Mouse (Mus musculus) CD4-positive naive resting alpha-beta T cell, adult 57 days (primary cell): ENCODE results near the gene Thoc5. TPM values are rescaled to one million over a fixed set of nuclear protein-coding genes. Genes with fewer than 3 reads are reported as not detected.

ENCODE experiments used
- total RNA-seq: library from RNA; stranded (reverse); gene quantifications from one replicate; pipeline ENCODE4 v1.2.4, GENCODE M21; 2023

Gene Thoc5
- total RNA-seq: 43.2 TPM

GRCm38 (mm10) chr11:4894848-4895816 is at the start of gene Thoc5:
Thoc5 (plus strand) TSS chr11:4895320.

GRCm38 (mm10) chr11:4849258-4849943 is 45.7 kb upstream of the Thoc5 start, which contains the start of gene Nf2:
Nf2 (minus strand) TSS chr11:4849536.

GRCm38 (mm10) chr11:4873755-4874475 is 21.2 kb upstream of the Thoc5 start, which contains the start of gene Nipsnap1:
Nipsnap1 (plus strand) TSS chr11:4873951.

GRCm38 (mm10) chr11:4947813-4948174 is 52.7 kb downstream of the Thoc5 start, which contains the start of gene Nefh:
Nefh (minus strand) TSS chr11:4948064.

Other genes with a start within 250 kb of the Thoc5 start
- 128 TPM for gene Uqcr10, start 191.0 kb upstream of the Thoc5 start, total RNA-seq
- 36.5 TPM for gene Zmat5, start 190.6 kb upstream of the Thoc5 start, total RNA-seq
- not detected for gene Cabp7, start 148.5 kb upstream of the Thoc5 start, total RNA-seq
- gene Nf2, start 45.8 kb upstream of the Thoc5 start, total RNA-seq: 49.0 TPM
- 19.6 TPM for gene Nipsnap1, start 21.4 kb upstream of the Thoc5 start, total RNA-seq
- 1.9 TPM for gene Nefh, start 52.7 kb downstream of the Thoc5 start, total RNA-seq
- gene Ap1b1, start 91.5 kb downstream of the Thoc5 start, total RNA-seq: 98.9 TPM
- gene Rasl10a, start 162.8 kb downstream of the Thoc5 start, total RNA-seq: not detected
- gene Gas2l1, start 170.0 kb downstream of the Thoc5 start, total RNA-seq: 1.0 TPM
- gene Rhbdd3, start 203.6 kb downstream of the Thoc5 start, total RNA-seq: 5.0 TPM
- 636 TPM for gene Ewsr1, start 203.9 kb downstream of the Thoc5 start, total RNA-seq